Mouse (Mus musculus): Measurements from ENCODE around the gene Zfp988. TPM values are rescaled to one million over a fixed set of nuclear protein-coding genes. Genes with fewer than 3 reads are reported as not detected.
"Not testable (repeated sequence)": the region's sequence is repeated elsewhere in the genome, so short reads cannot be mapped to it uniquely, and the experiment has no call there.

The Zfp988 gene
- polyA plus RNA-seq, 1 experiment from 2014 or later, result not detected

- 22% methylated on average over 1 of the region's 1 CpGs for WGBS (ENCODE audit: insufficient replicate concordance)
- H3K4me3 ChIP-seq (replicated peaks); H3K9ac ChIP-seq; H3K4me2 ChIP-seq; H3K27ac ChIP-seq (replicated peaks); H3K4me1 ChIP-seq (replicated peaks); H3K27me3 ChIP-seq; H3K36me3 ChIP-seq (replicated peaks): not testable (repeated sequence)
- ATAC-seq (ENCODE audit: insufficient read depth), result peak; percentile 34; the same call in 1 of the 2 replicates
- peaks cover 37% of the 10 kb centered on the region for H3K9me3 ChIP-seq (replicated peaks)
These were observed 30.4 kb downstream of the Zfp988 start for GRCm38 (mm10) chr4:147335691-147336367.

- peaks cover 37% of the 10 kb centered on the region for H3K9me3 ChIP-seq (replicated peaks)
- not testable (repeated sequence) for H3K27me3 ChIP-seq; H3K4me3 ChIP-seq (replicated peaks); H3K9ac ChIP-seq; H3K36me3 ChIP-seq (replicated peaks); H3K4me2 ChIP-seq; H3K27ac ChIP-seq (replicated peaks); H3K4me1 ChIP-seq (replicated peaks)
- WGBS (ENCODE audit: insufficient replicate concordance), result 44% methylated on average over 6 of the region's 6 CpGs
- peak; percentile 48 for ATAC-seq (ENCODE audit: insufficient read depth)
These were observed 31.1 kb downstream of the Zfp988 start for GRCm38 (mm10) chr4:147336368-147337195.

DNA sequence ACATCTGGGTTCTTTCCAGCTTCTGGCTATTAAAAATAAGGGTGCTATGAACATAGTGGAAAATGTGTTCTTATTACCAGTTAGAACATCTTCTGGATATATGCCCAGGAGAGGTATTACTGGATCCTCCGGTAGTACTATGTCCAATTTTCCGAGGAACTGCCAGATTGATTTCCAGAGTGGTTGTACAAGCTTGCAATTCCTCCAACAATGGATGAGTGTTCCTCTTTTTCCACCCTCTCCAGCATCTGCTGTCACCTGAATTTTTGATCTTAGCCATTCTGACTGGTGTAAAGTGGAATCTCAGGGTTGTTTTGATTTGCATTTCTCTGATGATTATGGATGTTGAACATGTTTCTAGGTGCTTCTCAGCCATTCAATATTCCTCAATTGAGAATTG lies 32.0 kb downstream of the Zfp988 start:
- not testable (repeated sequence) for H3K27ac ChIP-seq (replicated peaks); ATAC-seq (ENCODE audit: insufficient read depth); H3K4me1 ChIP-seq (replicated peaks); H3K4me2 ChIP-seq; H3K27me3 ChIP-seq; H3K9ac ChIP-seq; H3K4me3 ChIP-seq (replicated peaks); H3K36me3 ChIP-seq (replicated peaks)
- WGBS (ENCODE audit: insufficient replicate concordance), result 68% methylated on average over 2 of the region's 2 CpGs
- peaks cover 37% of the 10 kb centered on the region for H3K9me3 ChIP-seq (replicated peaks)

- H3K4me1 ChIP-seq (replicated peaks), result no peaks in the 10 kb centered on the region
- peaks cover 39% of the 10 kb centered on the region for H3K9me3 ChIP-seq (replicated peaks)
- WGBS (ENCODE audit: insufficient replicate concordance), result 47% methylated on average over 5 of the region's 5 CpGs
- H3K27ac ChIP-seq (replicated peaks), result no peak overlapping the region
- H3K27me3 ChIP-seq, result no peaks in the 10 kb centered on the region
- no peaks in the 10 kb centered on the region for H3K36me3 ChIP-seq (replicated peaks)
- no peak for ATAC-seq (ENCODE audit: insufficient read depth)
- no peak overlapping the region for H3K4me2 ChIP-seq
- no peak overlapping the region for H3K9ac ChIP-seq
- no peak overlapping the region for H3K4me3 ChIP-seq (replicated peaks)
These were observed 32.6 kb downstream of the Zfp988 start for GRCm38 (mm10) chr4:147338032-147338610.

GRCm38 (mm10) chr4:147338706-147339105 lies 33.2 kb downstream of the Zfp988 start:
- H3K27me3 ChIP-seq; H3K4me1 ChIP-seq (replicated peaks); ATAC-seq (ENCODE audit: insufficient read depth); H3K36me3 ChIP-seq (replicated peaks); H3K27ac ChIP-seq (replicated peaks); H3K4me3 ChIP-seq (replicated peaks); H3K4me2 ChIP-seq; H3K9ac ChIP-seq: not testable (repeated sequence)
- H3K9me3 ChIP-seq (replicated peaks), result peaks cover 45% of the 10 kb centered on the region
- 63% methylated on average over 3 of the region's 3 CpGs for WGBS (ENCODE audit: insufficient replicate concordance)

- WGBS (ENCODE audit: insufficient replicate concordance), result 57% methylated on average over 7 of the region's 7 CpGs
- H3K27me3 ChIP-seq, result not testable (repeated sequence)
These were observed 34.2 kb downstream of the Zfp988 start for GRCm38 (mm10) chr4:147339601-147340219.

DNA sequence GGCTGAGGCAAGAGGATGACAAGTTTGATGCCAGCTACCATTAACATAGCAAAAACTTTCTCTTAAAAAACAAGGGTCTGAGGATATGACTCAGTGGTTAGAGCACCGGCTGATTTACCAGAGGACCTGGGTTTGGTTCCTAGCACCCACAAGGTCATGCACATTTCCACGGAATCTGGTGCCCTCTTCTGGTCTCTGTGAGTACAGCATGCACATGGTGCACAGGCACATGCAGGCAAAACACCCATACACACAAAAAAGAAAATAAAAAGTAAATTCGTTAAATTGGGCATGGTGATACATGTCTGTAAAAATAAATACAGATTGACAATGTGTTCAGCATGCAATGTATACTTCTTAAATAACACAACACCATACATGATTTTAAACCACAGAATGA lies 34.8 kb downstream of the Zfp988 start:
- H3K4me2 ChIP-seq; H3K27ac ChIP-seq (replicated peaks); H3K36me3 ChIP-seq (replicated peaks); H3K4me1 ChIP-seq (replicated peaks); H3K27me3 ChIP-seq; H3K4me3 ChIP-seq (replicated peaks); H3K9ac ChIP-seq; ATAC-seq (ENCODE audit: insufficient read depth): not testable (repeated sequence)
- peaks cover 43% of the 10 kb centered on the region for H3K9me3 ChIP-seq (replicated peaks)
- 46% methylated on average over 3 of the region's 3 CpGs for WGBS (ENCODE audit: insufficient replicate concordance)

More at GRCm38 (mm10) chr4:147339601-147340219, 34.2 kb downstream of the Zfp988 start:
- H3K9ac ChIP-seq; H3K4me1 ChIP-seq (replicated peaks); H3K4me3 ChIP-seq (replicated peaks); ATAC-seq (ENCODE audit: insufficient read depth); H3K4me2 ChIP-seq; H3K36me3 ChIP-seq (replicated peaks); H3K27ac ChIP-seq (replicated peaks): not testable (repeated sequence)
- peaks cover 46% of the 10 kb centered on the region for H3K9me3 ChIP-seq (replicated peaks)

DNA sequence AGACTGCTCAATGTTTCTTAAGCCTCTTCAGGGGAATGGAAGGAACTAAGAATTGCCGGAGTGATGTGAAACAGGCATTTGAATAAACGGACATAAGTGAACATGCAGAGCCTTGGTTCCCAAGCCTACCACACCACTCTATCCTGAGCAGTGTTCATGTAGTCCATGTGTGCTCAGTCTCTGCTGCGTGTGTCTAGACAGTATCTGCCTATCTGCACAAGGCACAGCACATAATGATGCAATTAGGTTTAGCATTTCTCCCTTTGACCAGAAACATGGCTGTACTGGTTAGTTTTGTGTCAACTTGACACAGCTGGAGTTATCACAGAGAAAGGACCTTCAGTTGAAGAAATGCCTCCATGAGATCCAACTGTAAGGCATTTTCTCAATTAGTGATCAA lies 35.4 kb downstream of the Zfp988 start:
- H3K27ac ChIP-seq (replicated peaks); H3K36me3 ChIP-seq (replicated peaks); H3K4me1 ChIP-seq (replicated peaks); ATAC-seq (ENCODE audit: insufficient read depth); H3K4me2 ChIP-seq; H3K27me3 ChIP-seq; H3K4me3 ChIP-seq (replicated peaks); H3K9ac ChIP-seq: not testable (repeated sequence)
- WGBS (ENCODE audit: insufficient replicate concordance), result 65% methylated on average over 3 of the region's 3 CpGs
- peaks cover 36% of the 10 kb centered on the region for H3K9me3 ChIP-seq (replicated peaks)

- not testable (repeated sequence) for H3K4me3 ChIP-seq (replicated peaks); H3K27me3 ChIP-seq; H3K36me3 ChIP-seq (replicated peaks); H3K27ac ChIP-seq (replicated peaks); H3K9ac ChIP-seq; H3K4me1 ChIP-seq (replicated peaks); H3K4me2 ChIP-seq
- ATAC-seq (ENCODE audit: insufficient read depth), result peak; percentile 67
- peaks cover 23% of the 10 kb centered on the region for H3K9me3 ChIP-seq (replicated peaks)
- 55% methylated on average over 6 of the region's 6 CpGs for WGBS (ENCODE audit: insufficient replicate concordance)
These were observed 37.8 kb downstream of the Zfp988 start for GRCm38 (mm10) chr4:147343042-147343908.

- 67% methylated on average over 2 of the region's 2 CpGs for WGBS (ENCODE audit: insufficient replicate concordance)
- not testable (repeated sequence) for H3K36me3 ChIP-seq (replicated peaks); ATAC-seq (ENCODE audit: insufficient read depth); H3K27me3 ChIP-seq; H3K4me1 ChIP-seq (replicated peaks); H3K4me2 ChIP-seq; H3K9ac ChIP-seq; H3K27ac ChIP-seq (replicated peaks); H3K4me3 ChIP-seq (replicated peaks)
- peaks cover 30% of the 10 kb centered on the region for H3K9me3 ChIP-seq (replicated peaks)
These were observed 39.6 kb downstream of the Zfp988 start for GRCm38 (mm10) chr4:147345061-147345554.
